Mouse (Mus musculus): ENCODE data around the gene Scpep1. TPM values are rescaled to one million over a fixed set of nuclear protein-coding genes. Genes with fewer than 3 reads are reported as not detected.
"Not testable (repeated sequence)": the region's sequence is repeated elsewhere in the genome, so short reads cannot be mapped to it uniquely, and the experiment has no call there.

Gene Scpep1
- total RNA-seq, 2 experiments from 2014 or later: 108 to 245 TPM

DNA sequence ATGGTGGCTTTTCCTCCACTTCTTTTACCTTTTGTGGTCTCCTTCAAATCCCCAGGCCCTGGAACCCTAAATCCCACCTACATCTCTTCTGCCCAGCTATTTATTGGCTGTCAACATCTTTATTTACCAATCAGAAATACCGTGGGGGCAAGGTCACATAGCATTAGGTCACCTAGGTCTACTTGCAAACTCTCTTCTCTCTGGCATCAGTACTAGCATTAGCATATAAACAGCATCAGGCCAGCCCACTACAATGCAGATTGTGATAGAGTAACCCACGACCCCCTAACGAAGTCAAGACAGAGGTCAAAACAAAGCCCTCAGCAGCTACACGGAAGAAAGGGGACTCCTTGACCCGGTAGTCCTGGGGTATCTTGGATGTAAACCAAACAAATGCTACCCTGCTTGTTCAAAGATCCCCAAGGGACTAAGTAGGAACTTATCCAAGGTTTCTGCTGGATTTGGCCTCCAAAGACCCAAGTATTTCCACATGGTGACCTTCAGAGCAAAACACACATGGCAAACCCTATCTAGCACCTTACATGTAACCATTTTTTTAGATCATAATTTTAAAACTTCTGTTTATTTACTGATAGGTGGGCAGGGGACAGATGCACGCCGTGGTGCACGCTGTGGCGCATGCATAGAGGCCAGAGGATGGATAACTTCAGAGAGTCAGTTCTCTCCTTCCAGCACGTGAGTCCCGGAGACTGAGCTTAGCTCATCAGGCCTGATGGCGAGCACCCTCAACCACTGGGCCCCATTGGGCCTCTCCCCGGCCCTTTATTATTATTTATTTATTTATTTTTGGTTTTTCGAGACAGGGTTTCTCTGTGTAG lies 23.4 kb downstream of the Scpep1 start:
- DNase-seq (ENCODE audit: low spot score in 2 of 2): no peak

DNA sequence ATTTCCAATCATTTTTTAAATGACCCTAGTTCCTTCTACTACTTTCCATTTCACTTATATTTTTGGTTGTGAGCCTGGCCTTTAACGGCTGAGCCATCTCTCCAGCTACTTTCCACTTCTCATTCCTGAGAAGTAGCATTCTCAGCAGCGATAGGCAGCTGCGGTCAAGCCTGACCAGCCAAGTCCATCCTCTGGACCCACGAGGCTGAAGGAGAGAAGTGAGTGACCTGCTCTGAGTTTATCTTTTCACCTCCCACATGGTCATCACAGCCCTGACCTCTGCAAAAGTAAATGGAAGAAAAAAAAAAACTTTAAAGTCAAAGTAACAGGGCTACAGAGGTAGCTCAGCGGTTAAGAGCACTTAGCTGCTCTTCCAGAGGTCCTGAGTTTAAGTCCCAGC lies 28.7 kb downstream of the Scpep1 start:
- no peak for DNase-seq (ENCODE audit: low spot score in 2 of 2)

DNA sequence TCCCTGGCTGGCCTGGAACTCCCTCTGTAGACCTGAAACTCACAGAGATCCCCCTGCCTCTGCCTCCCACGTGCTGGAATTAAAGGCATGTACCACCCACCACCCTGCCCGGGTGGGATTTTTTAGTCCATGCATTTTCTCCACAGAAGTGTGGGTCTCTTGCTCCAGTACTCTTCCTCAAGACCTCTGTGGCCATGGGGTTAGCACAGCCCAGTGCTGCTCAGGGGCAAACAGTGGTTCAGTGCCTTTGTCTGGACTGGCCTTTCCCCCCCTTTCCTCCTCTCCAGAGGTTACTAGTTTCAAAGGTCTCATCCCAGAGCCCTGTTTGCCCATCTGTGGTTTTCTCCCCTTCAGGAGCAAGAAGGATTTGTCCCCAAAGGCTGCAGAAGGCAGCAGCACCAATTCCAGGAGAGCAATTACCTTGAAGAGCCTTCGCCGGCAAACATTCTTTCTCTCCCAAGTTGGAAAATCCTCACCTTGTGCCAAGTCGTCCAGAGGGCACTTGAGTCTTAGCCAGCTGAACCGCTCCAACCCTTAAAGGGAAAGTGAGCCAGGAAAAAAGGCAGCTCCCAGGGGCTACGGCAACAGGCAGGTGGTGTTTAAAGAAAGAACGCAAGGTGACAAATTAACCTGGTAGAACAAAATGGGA lies 45.8 kb downstream of the Scpep1 start:
- DNase-seq (ENCODE audit: low spot score in 2 of 2): peak; percentile 58 to 59

DNA sequence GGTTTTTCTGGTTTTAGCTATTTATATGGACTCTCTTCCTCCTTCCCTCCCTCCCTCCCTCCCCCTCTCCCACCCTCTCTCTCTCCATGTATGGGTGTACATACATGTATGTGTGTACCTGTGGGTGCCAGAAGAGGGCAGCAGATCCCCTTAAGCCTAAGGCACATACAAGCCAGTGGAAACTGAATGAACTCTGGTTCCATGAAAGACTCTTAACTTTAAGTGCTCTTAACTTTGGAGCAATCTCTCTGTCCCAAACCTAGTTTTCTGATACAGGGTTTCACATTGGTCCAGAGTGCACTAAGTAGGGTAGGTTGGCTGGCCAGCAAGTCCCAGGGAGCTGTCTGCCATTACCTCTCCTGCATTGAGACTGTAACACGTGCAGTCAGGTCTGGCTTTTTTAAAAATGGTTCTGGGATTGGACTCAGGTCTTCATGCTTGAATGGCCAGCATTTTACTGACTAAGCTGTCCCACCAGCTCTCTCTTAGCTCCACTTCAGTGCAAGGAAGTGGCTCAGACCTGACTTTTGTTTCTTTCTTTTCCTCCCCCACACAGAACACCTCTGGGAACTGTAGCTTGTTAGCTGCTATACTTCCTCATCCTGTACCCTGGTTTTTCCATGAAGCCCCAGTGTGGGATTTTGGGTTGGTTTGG lies 46.6 kb downstream of the Scpep1 start:
- peak; percentile 59 to 60 for DNase-seq (ENCODE audit: low spot score in 2 of 2)

DNA sequence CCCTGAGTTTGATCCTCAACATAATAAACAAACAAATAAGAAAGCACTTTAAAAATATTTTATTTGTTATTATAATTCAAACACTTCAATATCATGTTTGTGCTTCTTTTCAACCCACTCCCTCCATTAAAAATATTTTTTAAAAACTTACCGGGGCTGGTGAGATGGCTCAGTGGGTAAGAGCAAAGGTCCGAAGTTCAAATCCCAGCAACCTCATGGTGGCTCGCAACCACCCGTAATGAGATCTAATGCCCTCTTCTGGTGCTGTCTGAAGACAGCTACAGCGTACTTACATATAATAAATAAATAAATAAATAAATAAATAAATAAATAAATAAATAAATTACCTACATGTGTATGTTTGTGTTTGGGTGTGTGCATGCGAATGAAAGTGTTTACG lies 47.4 kb downstream of the Scpep1 start:
- no peak for DNase-seq (ENCODE audit: low spot score in 2 of 2)

DNA sequence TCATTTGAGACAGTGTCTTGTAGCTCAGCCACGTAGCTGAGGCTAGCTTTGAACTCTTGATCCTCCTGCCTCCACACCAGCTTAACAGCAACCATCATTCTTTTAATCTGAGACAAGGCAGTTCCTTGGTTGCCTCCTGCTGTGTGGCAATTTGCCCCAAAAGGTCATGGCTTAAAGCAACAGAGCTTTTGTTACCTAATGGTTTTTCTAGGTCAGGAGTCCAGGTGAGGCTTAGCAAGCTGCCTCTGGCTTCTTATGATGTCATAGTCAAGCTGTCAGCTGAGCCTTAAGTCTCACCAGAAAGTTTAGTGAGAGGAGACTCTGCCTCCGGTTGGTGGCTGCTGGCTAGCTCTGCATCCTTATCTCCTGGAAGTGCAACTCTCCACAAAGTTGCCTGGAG lies 49.6 kb downstream of the Scpep1 start:
- no peak for DNase-seq (ENCODE audit: low spot score in 2 of 2)

DNA sequence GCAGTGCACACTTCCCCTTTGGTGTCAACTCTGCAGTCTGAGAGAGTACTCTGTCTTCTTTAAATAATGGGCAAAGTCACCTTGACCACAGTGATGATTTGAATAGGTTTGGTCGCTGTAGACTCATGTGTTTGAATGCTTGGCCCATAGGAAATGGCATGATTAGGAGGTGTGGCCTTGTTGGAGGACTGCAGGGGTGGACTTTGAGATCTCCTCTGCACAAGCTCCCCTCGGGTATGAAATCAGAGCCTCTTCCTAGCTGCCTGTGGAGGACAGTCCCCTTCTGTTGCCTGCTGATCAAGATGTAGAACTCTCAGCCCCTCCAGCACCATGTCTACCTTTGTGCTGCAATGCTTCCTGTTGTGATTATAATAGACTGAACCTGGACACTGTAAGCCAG lies 51.2 kb downstream of the Scpep1 start:
- no peak for DNase-seq (ENCODE audit: low spot score in 2 of 2)

DNA sequence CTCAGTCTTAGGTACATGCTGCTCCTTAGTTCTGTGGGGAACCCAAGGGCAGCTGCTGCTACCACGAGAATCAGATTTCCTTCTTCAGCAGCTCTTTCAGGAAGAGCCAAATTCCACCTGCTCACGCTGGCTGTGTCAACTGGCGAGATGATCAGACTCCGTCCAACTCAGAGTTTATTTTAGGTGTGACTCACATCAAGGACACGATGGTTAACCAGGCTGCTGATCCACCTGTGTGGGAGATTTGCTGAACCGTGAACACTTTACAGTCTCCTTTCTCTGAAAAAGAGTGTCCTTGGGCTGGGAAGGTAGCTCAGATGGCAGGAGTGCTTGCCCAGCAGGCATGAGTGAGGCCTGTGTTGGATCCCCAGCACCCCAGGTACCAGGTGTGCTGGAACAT lies 52.5 kb downstream of the Scpep1 start:
- DNase-seq (ENCODE audit: low spot score in 2 of 2): no peak

DNA sequence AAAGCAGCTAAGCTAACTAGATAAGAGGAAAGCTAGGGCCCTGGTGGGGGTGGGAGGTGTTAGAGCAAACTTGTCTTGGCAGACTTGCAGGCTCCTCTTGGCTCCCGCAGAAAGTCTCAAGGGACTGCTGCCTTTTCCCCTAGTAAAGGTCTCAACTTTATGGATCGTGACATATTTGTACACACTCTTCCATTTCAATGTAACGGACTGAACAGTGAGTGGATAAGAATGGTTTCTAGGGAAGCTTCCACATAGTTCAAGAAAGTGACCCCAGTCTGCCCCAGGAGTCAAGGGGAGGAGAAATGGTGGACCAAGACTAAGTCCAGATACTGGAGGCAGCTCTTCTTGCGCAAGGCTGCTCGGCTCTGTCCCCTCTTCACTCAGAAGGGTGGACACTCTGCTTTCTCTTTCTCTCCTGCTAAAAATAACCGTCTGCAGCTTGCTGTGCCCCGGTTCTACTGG lies 53.9 kb downstream of the Scpep1 start:
- DNase-seq (ENCODE audit: low spot score in 2 of 2): no peak

DNA sequence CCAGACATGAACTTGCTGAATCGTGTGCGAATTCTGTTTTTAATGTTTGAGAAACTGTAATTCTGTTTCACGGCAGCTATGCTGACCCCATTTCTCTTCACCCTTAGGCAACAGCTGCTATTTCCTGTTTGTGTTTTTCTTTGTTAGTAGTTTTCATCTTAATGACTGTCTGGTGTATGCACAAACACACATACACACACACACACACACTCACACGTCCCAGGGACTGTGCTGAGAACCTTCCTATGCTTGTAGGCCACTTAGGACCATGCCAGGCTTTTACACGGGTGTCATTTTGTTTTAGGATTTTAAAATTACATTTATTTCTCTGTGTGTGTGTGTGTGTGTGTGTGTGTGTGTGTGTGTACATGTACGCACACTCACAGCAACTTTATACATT lies 55.7 kb downstream of the Scpep1 start:
- DNase-seq (ENCODE audit: low spot score in 2 of 2): no peak

DNA sequence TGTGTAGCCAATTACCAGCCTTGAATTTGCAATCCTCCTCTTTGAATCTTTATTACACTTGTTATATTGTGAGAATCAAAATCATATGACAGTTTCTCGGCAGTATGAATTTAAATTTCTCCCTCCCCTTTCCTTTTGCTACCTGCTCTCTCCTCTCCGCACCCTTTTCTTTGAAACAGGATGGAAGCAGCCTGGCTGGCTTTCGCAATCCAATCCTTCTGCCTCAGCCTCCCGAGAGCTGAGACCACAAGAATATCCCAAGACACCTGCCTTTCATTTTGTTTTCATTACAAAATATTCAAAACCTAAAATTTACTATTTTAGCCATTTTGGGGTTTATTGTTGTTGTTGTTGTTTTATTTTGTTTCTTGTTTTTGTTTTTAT lies 56.9 kb downstream of the Scpep1 start:
- DNase-seq (ENCODE audit: low spot score in 2 of 2): no peak

DNA sequence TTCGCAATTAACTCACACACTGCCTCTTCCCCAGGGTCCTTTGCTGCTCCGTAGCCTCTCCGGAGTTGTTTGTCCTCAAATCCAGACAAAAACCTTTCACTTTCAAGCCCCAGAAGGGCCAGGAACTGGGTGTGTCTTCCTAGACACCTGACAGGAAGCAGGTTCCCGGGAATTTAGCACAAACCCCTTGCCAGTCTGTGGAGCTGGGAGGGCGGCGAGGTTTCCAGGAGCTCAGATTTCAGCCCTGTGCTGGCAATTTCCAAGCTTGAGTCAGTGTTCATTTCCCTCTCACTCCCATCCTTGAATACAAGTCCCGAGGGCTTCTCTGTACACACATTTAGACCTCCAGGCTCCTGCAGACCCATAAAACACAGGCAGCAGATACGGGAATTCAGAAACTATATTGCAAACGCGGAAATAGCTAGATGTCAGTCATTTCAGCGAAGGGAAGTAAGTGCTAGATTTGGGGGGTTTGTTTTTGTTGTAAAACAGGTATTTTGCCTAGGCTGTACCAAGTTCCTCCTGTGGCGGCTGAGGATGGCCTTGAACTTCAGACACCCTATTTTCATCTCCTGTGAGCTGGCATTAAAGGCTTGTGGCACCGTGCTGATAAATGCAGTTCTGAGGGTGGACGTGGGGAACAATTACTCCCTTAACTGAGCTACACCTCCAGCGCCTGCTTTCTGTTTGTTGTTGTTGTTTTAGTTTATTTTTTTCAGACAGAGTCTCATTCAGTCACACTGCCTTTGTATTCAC lies 57.5 kb downstream of the Scpep1 start:
- DNase-seq (ENCODE audit: low spot score in 2 of 2): no peak

DNA sequence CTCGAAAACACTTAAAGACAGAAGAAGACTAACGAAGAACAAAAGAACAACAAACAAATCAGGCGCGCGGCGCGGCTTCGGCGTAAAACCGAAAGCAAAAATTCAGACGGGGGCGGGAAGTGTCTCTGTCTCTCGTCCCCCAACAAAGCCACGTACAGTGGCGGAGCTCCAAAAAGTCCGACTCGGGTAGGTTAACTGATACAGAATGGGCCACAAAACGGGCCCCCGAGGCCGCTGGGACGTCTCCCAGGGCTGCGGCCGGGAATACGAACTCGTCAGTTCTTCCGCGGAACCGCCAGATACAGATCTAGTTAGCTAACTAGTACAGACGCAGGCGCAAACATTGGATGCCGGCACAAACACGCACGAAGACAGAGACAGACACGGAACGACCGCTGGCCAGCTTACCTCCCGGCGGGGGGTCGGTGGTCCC lies 59.4 kb downstream of the Scpep1 start:
- DNase-seq (ENCODE audit: low spot score in 2 of 2): not testable (repeated sequence)

DNA sequence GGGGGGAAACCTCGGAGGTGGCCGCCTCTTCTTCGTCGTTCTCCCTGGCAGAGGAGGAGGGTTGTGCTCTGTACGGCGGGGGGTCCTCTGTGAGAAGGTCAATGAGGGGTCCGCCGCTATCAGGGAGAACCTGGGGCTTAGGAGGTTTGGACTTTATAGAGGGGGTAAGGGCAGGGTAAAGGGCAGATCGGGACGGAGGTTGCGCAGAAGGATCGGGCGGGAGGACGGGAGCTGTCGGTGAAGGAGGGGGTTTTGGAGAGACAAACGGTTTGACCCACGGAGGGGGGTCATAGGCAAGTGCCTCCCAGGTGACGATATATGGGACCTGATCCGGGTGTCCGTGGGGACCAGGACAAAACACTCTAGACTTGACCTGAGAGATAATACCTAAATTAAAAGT lies 60.0 kb downstream of the Scpep1 start:
- DNase-seq (ENCODE audit: low spot score in 2 of 2): peak in 1 of 2 experiments; percentile 36

DNA sequence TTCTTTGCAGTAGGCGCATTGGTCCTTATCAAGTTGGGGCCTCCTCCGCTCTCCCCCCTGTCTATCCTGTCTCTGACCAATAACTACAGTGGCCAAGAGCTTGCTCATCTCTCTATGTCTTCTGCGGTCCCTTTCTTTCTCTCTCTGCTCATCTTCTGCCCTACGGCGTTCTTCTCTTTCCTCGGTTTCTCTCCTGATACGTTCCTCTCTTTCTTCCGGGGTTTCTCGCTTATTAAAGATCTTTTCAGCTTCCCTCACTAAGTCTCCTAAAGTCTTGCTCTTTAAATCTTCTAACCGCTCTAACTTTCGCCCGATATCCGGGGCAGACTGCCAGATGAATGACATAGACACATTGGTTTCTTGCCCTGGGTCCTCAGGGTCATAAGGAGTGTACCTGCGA lies 61.0 kb downstream of the Scpep1 start:
- not testable (repeated sequence) for DNase-seq (ENCODE audit: low spot score in 2 of 2)

DNA sequence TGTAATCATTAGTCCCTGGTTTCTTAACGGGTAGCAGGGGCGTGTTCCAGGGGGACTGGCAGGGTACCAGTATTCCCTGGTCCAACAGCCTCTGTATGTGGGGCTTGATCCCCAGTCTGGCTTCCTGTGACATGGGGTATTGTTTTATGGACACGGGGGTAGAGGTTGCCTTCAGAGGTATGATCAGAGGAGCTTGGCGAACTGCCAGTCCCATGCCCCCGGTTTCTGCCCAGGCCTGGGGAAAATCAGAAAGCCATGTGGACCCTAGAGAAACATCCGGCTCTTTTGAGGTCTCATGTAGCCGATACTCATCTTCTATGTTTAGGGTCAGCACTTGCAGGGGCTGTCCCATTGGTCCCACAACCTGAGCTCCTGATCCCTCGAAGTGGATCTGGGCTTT lies 61.8 kb downstream of the Scpep1 start:
- not testable (repeated sequence) for DNase-seq (ENCODE audit: low spot score in 2 of 2)

DNA sequence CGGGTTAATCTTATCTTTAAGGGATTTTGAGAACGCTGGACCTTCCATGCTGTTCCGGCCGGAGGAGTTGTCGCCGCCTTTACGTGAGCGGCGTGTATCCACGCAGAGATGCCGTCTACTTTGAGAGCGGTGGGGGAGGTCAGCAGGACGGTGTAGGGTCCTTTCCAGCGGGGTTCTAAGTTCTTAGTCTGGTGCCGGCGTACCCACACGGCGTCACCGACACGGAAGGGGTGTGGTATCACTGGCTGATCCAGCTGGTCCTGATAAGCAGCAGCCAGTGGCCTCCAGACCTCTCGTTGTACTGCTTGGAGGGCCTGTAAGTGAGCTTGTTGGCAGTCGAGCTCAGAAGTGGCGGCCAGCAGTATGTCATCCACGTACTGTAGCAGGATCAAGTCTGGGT lies 62.5 kb downstream of the Scpep1 start:
- DNase-seq (ENCODE audit: low spot score in 2 of 2): peak in 1 of 2 experiments; percentile 37

DNA sequence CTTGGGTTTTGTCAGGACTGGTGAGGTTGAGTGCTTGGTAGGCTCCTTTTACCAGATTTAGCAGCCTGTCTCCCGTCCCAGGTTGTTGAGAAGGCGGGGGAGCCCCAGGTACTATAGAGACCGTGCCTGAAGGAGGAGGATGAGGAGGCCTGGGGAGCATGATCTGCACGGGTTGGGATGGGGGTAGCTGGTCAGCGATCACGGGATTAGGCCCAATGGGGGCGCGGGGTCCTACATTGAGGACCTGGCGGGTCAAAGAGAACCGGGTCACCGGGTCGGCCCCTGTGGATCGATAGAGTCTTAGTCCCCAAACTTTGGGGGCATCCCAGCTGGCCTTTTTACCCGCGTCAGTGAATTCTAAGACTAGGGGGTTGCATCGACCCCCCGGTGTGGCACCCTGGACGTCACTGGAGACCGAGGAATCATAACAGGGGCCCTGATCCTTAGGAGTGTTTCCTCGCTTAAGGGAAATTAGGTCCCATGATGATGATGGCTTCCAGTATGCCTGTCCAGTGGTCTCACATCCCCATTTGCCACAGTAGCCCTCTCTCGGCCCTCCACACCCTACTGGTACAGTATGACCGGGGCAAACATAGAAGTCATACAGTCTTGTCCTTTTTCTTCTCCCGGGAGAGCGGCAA lies 63.2 kb downstream of the Scpep1 start:
- peak; percentile 61 to 69 for DNase-seq (ENCODE audit: low spot score in 2 of 2)

DNA sequence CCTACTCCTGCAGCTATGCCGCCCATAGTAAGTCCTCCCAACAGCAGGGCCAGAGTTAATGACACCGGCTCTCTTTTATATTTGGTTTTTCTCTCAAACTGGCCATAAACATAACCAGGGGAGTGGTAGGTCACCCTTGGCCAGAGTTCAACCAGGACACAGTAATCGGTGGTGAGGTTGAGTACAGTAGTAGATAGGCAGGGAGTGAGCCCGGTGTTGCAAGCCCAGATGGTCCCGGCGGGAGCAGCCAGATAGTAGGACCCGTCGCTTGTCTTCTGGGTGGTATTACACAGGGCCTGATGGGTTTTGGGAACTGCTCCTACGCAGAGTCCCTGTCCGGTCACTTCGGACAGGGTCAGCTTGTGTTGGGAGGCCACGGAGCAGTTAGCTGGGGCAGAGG lies 63.8 kb downstream of the Scpep1 start:
- not testable (repeated sequence) for DNase-seq (ENCODE audit: low spot score in 2 of 2)

DNA sequence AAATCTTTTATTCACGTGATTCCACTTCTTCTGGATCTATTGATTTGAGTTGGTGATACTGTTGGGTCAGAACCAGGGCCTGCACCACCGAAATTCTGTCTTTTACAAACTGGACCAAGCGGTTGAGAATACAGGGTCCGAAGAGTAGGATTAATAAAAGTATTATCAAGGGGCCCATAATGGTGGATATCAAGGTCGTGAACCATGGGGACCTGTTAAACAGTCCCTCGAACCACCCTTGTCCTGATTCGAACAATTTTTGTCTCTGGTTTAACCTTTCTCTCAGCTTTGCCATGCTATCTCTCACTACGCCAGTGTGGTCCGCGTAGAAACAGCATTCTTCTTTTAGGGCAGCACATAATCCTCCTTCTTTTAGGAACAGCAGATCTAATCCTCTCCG lies 64.4 kb downstream of the Scpep1 start:
- DNase-seq (ENCODE audit: low spot score in 2 of 2): not testable (repeated sequence)

DNA sequence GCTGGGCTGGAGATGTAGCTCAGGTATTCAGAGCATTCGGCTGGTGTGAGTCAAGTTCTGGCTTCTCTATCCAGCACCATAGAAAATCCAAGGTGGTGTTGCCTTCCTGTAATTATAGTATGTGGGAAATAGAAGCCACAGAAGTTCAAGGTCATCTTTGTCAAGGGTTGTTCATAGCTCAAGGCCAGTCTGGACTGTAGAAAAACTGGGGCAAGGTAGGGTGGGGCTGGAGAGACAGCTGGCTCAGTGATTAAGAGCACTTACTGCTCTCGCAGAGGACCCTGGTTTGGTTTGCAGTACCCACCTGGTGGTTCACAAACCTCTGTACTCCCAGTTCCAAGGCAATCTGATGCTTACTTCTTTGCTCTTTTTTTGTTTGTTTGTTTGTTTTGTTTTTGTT lies 66.3 kb downstream of the Scpep1 start:
- no peak for DNase-seq (ENCODE audit: low spot score in 2 of 2)
